8 mouse cellular contexts compared by ENCODE assay signal in genomic region chr7:30314721-30315155, GRCm38 (mm10). TPM values are rescaled to one million over a fixed set of nuclear protein-coding genes. Genes with fewer than 3 reads are reported as not detected.
A peak's percentile ranks its signal among the peaks of the same experiment; 100 is the strongest.
DNase-seq lines count a peak whose midpoint lies in the region; ATAC-seq and TF ChIP-seq lines count a peak whose summit lies in the region.

Gene Syne4, plus strand, starts transcription at chr7:30314807.

- H3K27me3 ChIP-seq in kidney, adult 2 months (replicated peaks; ENCODE audit: control insufficient read depth, insufficient read depth, low read length): no peaks in the 10 kb centered on the region
- no peaks in the 10 kb centered on the region for H3K27me3 ChIP-seq in hindbrain, embryonic 14.5 days (ENCODE audit: control insufficient read depth, insufficient read depth, low read length)
- H3K27me3 ChIP-seq in liver, embryonic 15.5 days: no peaks in the 10 kb centered on the region

- intact Hi-C loops in heart, postnatal 14 days (cut with DNase I): no loop called here

- peak within 1 kb of the TSS; percentile 92 for H3K27ac ChIP-seq in kidney, adult 2 months (ENCODE audit: insufficient read depth, low read depth, low read length)
- H3K27ac ChIP-seq in hindbrain, embryonic 14.5 days: no peak within 1 kb of the TSS
- no peak within 1 kb of the TSS; the same call in 1 of the 2 replicates for H3K27ac ChIP-seq in liver, embryonic 15.5 days (replicated peaks)

- DNase-seq in kidney, adult 2 months: peak; percentile 65
- no peak for DNase-seq in kidney, adult 18-20 months
- peak in 1 of 2 experiments; percentile 26 for DNase-seq in adrenal gland, postnatal 36 days
- DNase-seq in hindbrain, embryonic 14.5 days (ENCODE audit: low spot score): no peak
- no peak for DNase-seq in left cerebral cortex, adult 11 months (ENCODE audit: low spot score)
- no peak for DNase-seq in right cerebral cortex, adult 18-20 months
- no peak for DNase-seq in heart, postnatal 14 days

- H3K36me3 ChIP-seq in kidney, adult 2 months (ENCODE audit: control insufficient read depth, insufficient read depth, low read length): no peaks in the 10 kb centered on the region
- peaks cover 13% of the 10 kb centered on the region; the same call in 1 of the 2 replicates for H3K36me3 ChIP-seq in hindbrain, embryonic 14.5 days (replicated peaks; ENCODE audit: control insufficient read depth, insufficient read depth)
- H3K36me3 ChIP-seq in liver, embryonic 15.5 days (replicated peaks): 0 out of 2 replicates have a peak, but pooled peaks cover 3% of the 10 kb centered on the region

- TF ChIP-seq CTCF in kidney, adult 2 months (conservative IDR thresholded peaks at IDR 0.05; ENCODE audit: insufficient read depth, insufficient read length, low read depth, low read length): no peak

- H3K9ac ChIP-seq in hindbrain, embryonic 14.5 days: no peak within 1 kb of the TSS
- H3K9ac ChIP-seq in liver, embryonic 15.5 days: peak within 1 kb of the TSS; percentile 11; the same call in 1 of the 2 replicates

- H3K4me3 ChIP-seq in kidney, adult 2 months (ENCODE audit: insufficient read depth, low read depth, low read length): peak within 1 kb of the TSS; percentile 64
- H3K4me3 ChIP-seq in hindbrain, embryonic 14.5 days (replicated peaks; ENCODE audit: low read length): no peak within 1 kb of the TSS
- H3K4me3 ChIP-seq in liver, embryonic 15.5 days (replicated peaks): peak within 1 kb of the TSS; percentile 46

- peak within 1 kb of the TSS; percentile 1 for H3K4me2 ChIP-seq in hindbrain, embryonic 14.5 days (replicated peaks)
- peak within 1 kb of the TSS; percentile 47 for H3K4me2 ChIP-seq in liver, embryonic 15.5 days

- peaks cover 10% of the 10 kb centered on the region; the same call in 1 of the 2 replicates for H3K4me1 ChIP-seq in kidney, adult 2 months (ENCODE audit: control insufficient read depth, insufficient read depth, low read length)
- H3K4me1 ChIP-seq in hindbrain, embryonic 14.5 days (replicated peaks; ENCODE audit: control insufficient read depth, insufficient read depth, low read length): peaks cover 4% of the 10 kb centered on the region
- H3K4me1 ChIP-seq in liver, embryonic 15.5 days (replicated peaks): peaks cover 16% of the 10 kb centered on the region

- WGBS in kidney, adult 2 months: 20% methylated on average over 9 of the region's 9 CpGs
- 4% methylated on average over 9 of the region's 9 CpGs for WGBS in hindbrain, embryonic 14.5 days
- WGBS in liver, embryonic 15.5 days (ENCODE audit: insufficient replicate concordance): 9% methylated on average over 9 of the region's 9 CpGs

- H3K9me3 ChIP-seq in hindbrain, embryonic 14.5 days (ENCODE audit: control insufficient read depth, low read length): no peaks in the 10 kb centered on the region
- no peaks in the 10 kb centered on the region for H3K9me3 ChIP-seq in liver, embryonic 15.5 days (replicated peaks)

- TF ChIP-seq POLR2A in kidney, adult 2 months (IDR thresholded peaks at IDR 0.05; ENCODE audit: low read depth, low read length): no peak

- no peak for ATAC-seq in hindbrain, embryonic 14.5 days (ENCODE audit: low FRiP score)
- ATAC-seq in liver, embryonic 15.5 days (ENCODE audit: insufficient read depth): 0 out of 2 replicates have a peak, but pooled peaks have one; percentile 30

RNA-seq across cellular contexts. Expression of gene Syne4, which starts in this region (rescaled TPM):
- 162 and 170 TPM in 2 replicates for polyA plus RNA-seq in kidney, adult 2 months (2012; rRNA removed)
- 10 to 100 TPM; 21.8 to 49.1 TPM for total RNA-seq in adrenal gland, postnatal 36 days (2021)
- 10.7 and 11.9 TPM in 2 replicates for polyA plus RNA-seq in hindbrain, embryonic 14.5 days (2014; fragmentation: Nextera tagmentation; extraction: Ambion mirVana)
- 15.7 and 20.2 TPM in 2 replicates for polyA plus RNA-seq in liver, embryonic 15.5 days (2015; fragmentation: Nextera tagmentation; extraction: Ambion mirVana)
- 1 to 10 TPM; 1.4 to 1.8 TPM for total RNA-seq in heart, postnatal 14 days (2021)

Comparison
In these comparisons a context has a peak if more than half of its experiments do, and no peak if none do; other contexts are left out.
1. RNA of gene Syne4 (total RNA-seq): 21.8 to 49.1 TPM in adrenal gland, postnatal 36 days; 1.4 to 1.8 TPM in heart, postnatal 14 days; every median in the first group is over 4 times any median in the second.